Mouse (Mus musculus) kidney, adult 2 months (tissue): ENCODE data around the gene Smarca2.

Experiments used
- CTCF ChIP-seq: fragments of 200-500 bp; conservative IDR thresholded peaks from 2 replicates; pipeline ENCODE4 v1.5.1; 2011; ENCODE audit warnings: low read depth, mild to moderate bottlenecking, control low read depth, low read length, moderate library complexity, mixed read lengths; ENCODE audit not compliant: insufficient read depth, insufficient read length
- POLR2A ChIP-seq: fragments of 200-500 bp; IDR thresholded peaks from one replicate; pipeline ENCODE4 v1.6.1; 2011; ENCODE audit warnings: low read depth, low read length, control low read depth

DNA sequence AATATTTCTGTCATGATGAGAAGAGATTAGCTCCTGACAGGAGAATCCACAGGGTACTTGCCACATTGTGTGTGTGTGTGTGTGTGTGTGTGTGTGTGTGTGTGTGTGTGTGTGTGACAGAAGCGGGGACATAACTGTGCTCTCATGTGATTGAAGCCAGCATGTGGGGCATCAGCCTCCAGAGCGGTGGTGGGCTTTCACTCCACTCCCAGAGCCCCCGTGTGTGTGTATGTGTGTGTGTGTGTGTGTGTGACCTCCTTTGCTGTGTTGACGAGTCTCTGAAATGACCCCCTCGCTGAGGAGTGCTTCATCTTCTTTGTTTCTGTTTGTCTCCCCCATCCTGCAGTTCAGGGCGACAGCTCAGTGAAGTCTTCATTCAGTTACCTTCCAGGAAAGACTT is 165.7 kb downstream of the Smarca2 start:
- no peak for TF ChIP-seq CTCF
- TF ChIP-seq POLR2A, result no peak
